Mouse (Mus musculus) testis, adult 2 months (tissue): ENCODE data around the gene Pard3. TPM values are rescaled to one million over a fixed set of nuclear protein-coding genes. Genes with fewer than 3 reads are reported as not detected.

Experiments
- H3K27ac ChIP-seq: fragments of 200-500 bp; 2 replicates; pipeline ENCODE4 v1.5.1; 2012; ENCODE audit warnings: low read depth, low read length; ENCODE audit not compliant: control insufficient read depth, insufficient read depth
- H3K27me3 ChIP-seq: fragments of 200-500 bp; 2 replicates; pipeline ENCODE4 v1.6.1; 2012; ENCODE audit warnings: mild to moderate bottlenecking, low read length, moderate library complexity; ENCODE audit not compliant: control insufficient read depth, insufficient read depth
- H3K36me3 ChIP-seq: fragments of 200-500 bp; 2 replicates; pipeline ENCODE4 v1.6.1; 2012; ENCODE audit warnings: mild to moderate bottlenecking, low read length; ENCODE audit not compliant: control insufficient read depth, insufficient read depth
- H3K4me1 ChIP-seq: fragments of 200-500 bp; 2 replicates; pipeline ENCODE4 v1.6.1; 2012; ENCODE audit warnings: low read length; ENCODE audit not compliant: control insufficient read depth, insufficient read depth
- H3K4me3 ChIP-seq: fragments of 200-500 bp; 2 replicates; pipeline ENCODE4 v1.5.1; 2012; ENCODE audit warnings: low read depth, mild to moderate bottlenecking, low read length, moderate library complexity, mixed read lengths; ENCODE audit not compliant: control insufficient read depth
- CTCF ChIP-seq: fragments of 200-500 bp; IDR thresholded peaks from 2 replicates; pipeline ENCODE4 v1.5.1; 2012; ENCODE audit warnings: low read depth, mild to moderate bottlenecking, inconsistent platforms, low read length, moderate library complexity; ENCODE audit not compliant: control insufficient read depth, insufficient read depth, insufficient replicate concordance
- POLR2A ChIP-seq: fragments of 200-500 bp; IDR thresholded peaks from 2 replicates; pipeline ENCODE4 v1.6.1; 2012; ENCODE audit warnings: low read depth, mild to moderate bottlenecking, inconsistent platforms, low read length, moderate library complexity; ENCODE audit not compliant: control insufficient read depth
- polyA plus RNA-seq: library from polyadenylated mRNA; depleted of rRNA; stranded (reverse); fragments of >200 nt; gene quantifications from 2 replicates; pipeline ENCODE4 v1.2.3, GENCODE M21; 2012

Gene Pard3
- polyA plus RNA-seq, 1 experiment, result 4.1 TPM

- Histone ChIP-seq H3K4me3 (no peak overlapping the region), H3K27me3 (no peaks in the 10 kb centered on the region), H3K4me1 (no peaks in the 10 kb centered on the region; the same call in 1 of the 2 replicates), H3K27ac (no peak overlapping the region), H3K36me3 (no peaks in the 10 kb centered on the region)
- TF ChIP-seq CTCF (no peak), POLR2A (no peak)
Measured at GRCm38 (mm10) chr8:127055081-127055480, 8.6 kb upstream of the Pard3 start.

GRCm38 (mm10) chr8:127058759-127059158 lies 4.9 kb upstream of the Pard3 start:
- TF ChIP-seq POLR2A, result no peak
- no peak for TF ChIP-seq CTCF
- H3K36me3 ChIP-seq, result no peaks in the 10 kb centered on the region
- peaks cover 4% of the 10 kb centered on the region for H3K4me1 ChIP-seq
- H3K4me3 ChIP-seq, result no peak overlapping the region
- no peaks in the 10 kb centered on the region for H3K27me3 ChIP-seq
- H3K27ac ChIP-seq, result no peak overlapping the region

- Histone ChIP-seq H3K27me3 (no peaks in the 10 kb centered on the region), H3K4me3 (no peak overlapping the region), H3K36me3 (no peaks in the 10 kb centered on the region), H3K27ac (no peak overlapping the region), H3K4me1 (peaks cover 11% of the 10 kb centered on the region)
- TF ChIP-seq CTCF (no peak), POLR2A (no peak)
Measured at GRCm38 (mm10) chr8:127059826-127060225, 3.9 kb upstream of the Pard3 start.

- no peaks in the 10 kb centered on the region for H3K36me3 ChIP-seq
- no peak for TF ChIP-seq POLR2A
- TF ChIP-seq CTCF, result no peak
- peaks cover 13% of the 10 kb centered on the region for H3K4me1 ChIP-seq
- no peak overlapping the region for H3K27ac ChIP-seq
- H3K4me3 ChIP-seq, result peak overlapping the region; percentile 85
- H3K27me3 ChIP-seq, result no peaks in the 10 kb centered on the region
Measured at GRCm38 (mm10) chr8:127064361-127065112, 844 bp downstream of the Pard3 start.

- no peaks in the 10 kb centered on the region for H3K36me3 ChIP-seq
- no peaks in the 10 kb centered on the region for H3K27me3 ChIP-seq
- no peak for TF ChIP-seq POLR2A
- no peak for TF ChIP-seq CTCF
- no peak overlapping the region for H3K27ac ChIP-seq
- H3K4me1 ChIP-seq, result peaks cover 13% of the 10 kb centered on the region
- peak overlapping the region; percentile 85 for H3K4me3 ChIP-seq
Measured at GRCm38 (mm10) chr8:127065113-127065473, 1.4 kb downstream of the Pard3 start.

GRCm38 (mm10) chr8:127065791-127066190 lies 2.1 kb downstream of the Pard3 start:
- Histone ChIP-seq H3K27ac (no peak overlapping the region), H3K4me1 (peaks cover 13% of the 10 kb centered on the region), H3K4me3 (no peak overlapping the region)

GRCm38 (mm10) chr8:127066501-127066900 lies 2.8 kb downstream of the Pard3 start:
- Histone ChIP-seq H3K4me1 (peaks cover 13% of the 10 kb centered on the region), H3K4me3 (no peak overlapping the region), H3K27me3 (no peaks in the 10 kb centered on the region), H3K36me3 (no peaks in the 10 kb centered on the region), H3K27ac (no peak overlapping the region)
- no peak for TF ChIP-seq POLR2A
- TF ChIP-seq CTCF, result no peak

More at GRCm38 (mm10) chr8:127065791-127066190, 2.1 kb downstream of the Pard3 start:
- Histone ChIP-seq H3K27me3 (no peaks in the 10 kb centered on the region), H3K36me3 (no peaks in the 10 kb centered on the region)
- TF ChIP-seq POLR2A (no peak), CTCF (no peak)
